Mouse (Mus musculus) ovary, adult 18-20 months (tissue): ENCODE results near the gene Dagla.

ENCODE experiments used
- DNase-seq: peaks from one replicate; pipeline ENCODE4 v3.0.0; 2022; ENCODE audit warnings: low spot score, mixed read lengths

Dagla gene

GRCm38 (mm10) chr19:10280771-10281540 lies 23.7 kb downstream of the Dagla start:
- no peak for DNase-seq

DNA sequence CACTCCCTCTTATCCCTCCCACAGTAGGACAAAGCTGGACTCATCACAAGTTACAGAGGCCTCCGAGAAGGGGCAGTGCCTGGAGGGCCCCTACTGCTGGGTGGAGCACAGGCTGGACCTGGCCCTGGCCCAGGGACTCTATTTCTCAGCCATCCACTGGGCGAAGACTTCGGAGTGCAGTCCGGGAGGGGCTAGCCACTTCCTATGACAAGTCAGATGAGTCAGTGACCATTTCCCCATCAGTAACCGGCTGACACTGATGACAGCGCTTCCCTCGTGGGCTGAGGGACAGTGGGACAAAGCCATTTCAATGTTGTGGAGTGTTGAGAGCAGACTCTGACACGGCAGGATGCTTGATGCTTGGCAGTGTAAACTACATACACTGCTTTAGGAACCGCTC lies 25.0 kb downstream of the Dagla start:
- no peak for DNase-seq

DNA sequence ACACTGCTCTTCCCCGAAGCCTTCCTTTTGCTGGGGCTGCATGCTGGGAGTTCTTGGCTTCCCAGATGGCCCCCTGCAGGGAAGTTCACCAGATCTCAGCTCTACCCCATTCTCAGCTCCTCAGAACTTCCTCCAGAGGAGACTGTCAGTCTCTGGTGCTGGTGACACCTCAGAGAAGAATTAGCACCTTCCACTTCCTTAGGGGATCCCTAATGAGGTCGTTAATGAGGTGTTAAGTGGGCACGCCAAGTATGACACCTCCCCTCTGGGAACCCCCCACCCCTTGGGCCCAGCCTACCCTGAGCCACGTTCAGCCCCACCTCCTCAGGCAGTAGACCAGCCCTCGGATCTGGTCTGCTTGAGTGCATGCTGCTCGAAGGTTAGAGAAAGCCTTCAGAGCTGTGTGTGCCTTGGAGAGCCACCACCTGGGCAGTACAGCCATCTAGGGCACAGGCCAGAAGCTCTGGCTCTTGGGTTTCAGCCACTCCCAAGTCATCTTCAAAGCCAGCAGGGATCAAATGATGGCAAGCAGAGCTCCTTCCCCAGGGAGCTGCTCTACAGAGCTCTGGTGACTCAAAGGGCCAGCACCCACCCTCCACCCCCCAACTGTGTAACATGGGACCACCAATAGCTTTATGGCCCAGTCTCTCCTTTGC lies 25.9 kb downstream of the Dagla start:
- no peak for DNase-seq

DNA sequence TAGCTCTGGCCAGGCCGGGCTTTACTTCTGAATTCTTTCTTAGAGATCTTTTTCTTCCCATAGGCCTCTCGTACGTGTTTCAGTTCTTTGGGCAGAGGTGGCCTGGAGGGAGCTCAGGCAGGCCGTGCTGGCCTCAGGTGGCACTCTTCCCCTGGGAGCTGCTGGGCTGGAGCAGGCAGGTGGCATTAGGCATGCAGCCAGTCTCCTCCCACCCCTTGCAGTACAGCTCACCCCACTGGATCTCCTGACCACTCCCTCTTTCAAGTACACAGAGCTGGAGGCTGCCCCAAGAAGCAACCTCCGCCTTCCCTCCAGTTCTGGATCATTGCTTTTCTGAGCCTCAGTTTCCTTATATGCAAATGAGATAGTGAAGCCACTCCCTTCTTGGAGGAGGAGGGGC lies 26.9 kb downstream of the Dagla start:
- DNase-seq, result peak; percentile 51

DNA sequence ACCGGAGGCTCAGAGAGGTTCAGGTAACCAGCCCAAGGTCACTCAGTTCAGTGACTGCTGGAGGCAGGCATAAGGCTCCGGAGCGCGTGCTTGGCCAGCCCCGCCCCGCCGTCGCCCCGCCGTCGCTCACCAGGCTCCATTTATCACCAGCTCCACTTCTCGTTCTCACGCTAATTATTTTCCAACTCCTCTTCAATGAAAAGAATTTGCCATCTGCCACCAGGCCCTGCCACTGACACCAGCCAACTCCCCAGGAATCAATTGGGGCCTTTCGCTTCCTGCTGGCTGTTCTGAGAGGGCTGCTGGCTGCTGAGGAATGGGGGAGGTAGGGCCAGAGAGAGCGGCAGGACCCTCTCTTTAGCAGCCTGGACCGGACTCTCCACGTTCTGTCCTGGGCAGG lies 27.3 kb downstream of the Dagla start:
- no peak for DNase-seq

DNA sequence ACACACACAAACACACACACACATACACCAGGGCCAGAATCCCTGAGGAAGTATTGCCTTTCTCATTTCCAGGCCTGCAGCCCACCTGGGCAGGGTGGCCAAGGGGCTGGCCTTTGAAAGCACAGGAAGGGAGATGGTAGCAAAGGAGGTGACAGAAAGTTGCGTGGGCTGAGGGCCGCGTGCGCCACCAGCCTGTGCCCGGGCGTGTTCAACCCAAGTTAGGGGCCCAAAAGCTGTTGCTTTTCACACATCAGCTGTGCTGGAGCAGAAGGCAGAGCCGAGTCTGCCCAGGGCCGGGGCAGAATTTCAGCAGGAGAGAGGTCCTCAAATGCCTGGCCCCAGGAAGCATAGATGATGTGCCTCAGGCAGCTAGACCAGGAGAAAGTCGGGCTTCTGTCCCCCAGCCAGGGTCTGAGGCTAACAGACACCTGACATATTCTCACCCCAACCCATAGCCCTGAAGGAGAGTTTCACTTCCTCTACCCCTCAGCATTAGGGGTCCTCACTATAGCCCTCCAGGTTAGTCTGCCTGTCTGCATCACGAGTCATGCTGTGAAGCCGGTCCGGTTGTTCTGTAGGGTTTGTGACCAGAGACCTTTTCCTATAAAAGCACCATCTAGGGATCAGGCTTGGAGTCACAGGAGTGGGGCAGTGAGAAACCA lies 28.1 kb downstream of the Dagla start:
- no peak for DNase-seq

DNA sequence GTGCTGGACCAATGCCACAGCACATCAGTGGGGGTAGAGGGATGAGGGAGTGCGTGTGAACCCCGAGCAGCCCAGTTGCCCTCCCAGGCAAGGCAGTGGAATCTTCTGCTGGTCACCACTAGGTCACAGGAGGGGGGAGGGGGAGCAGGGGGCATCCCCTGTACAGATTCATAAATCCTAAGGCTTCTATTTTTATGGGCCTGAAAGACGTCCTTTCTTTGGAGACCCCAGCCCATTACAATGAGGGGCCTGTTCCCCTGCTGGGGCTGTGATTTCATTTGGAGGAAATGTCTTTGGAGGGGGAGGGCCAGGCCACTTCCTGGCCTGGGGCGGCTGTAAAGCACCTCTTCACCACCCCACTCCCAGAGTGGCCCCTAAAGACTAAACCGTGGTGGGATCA lies 30.6 kb downstream of the Dagla start:
- no peak for DNase-seq

GRCm38 (mm10) chr19:10272746-10273145 lies 31.9 kb downstream of the Dagla start:
- DNase-seq, result no peak

GRCm38 (mm10) chr19:10271592-10271991 lies 33.1 kb downstream of the Dagla start:
- DNase-seq, result no peak

GRCm38 (mm10) chr19:10270356-10270755 lies 34.3 kb downstream of the Dagla start:
- no peak for DNase-seq

DNA sequence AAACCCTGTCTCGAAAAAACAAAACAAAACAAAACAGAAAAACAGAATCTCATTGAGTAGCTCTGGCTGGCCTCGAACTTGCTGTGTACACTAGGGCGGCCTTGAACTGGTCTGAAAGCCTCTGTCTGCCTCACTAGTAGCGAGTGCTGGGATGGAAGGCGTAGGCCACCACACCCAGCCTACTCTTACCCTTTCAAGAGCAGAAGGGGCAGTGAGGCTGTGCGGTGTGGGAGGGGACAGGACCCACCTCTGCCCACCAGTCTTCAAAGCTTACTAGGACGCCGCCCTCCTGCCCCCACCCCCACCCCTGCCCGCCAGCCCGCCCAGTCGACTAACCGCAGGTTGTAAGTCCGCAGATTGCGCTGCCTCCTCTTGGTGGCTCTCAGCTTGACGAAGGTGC lies 35.8 kb downstream of the Dagla start:
- DNase-seq, result no peak

DNA sequence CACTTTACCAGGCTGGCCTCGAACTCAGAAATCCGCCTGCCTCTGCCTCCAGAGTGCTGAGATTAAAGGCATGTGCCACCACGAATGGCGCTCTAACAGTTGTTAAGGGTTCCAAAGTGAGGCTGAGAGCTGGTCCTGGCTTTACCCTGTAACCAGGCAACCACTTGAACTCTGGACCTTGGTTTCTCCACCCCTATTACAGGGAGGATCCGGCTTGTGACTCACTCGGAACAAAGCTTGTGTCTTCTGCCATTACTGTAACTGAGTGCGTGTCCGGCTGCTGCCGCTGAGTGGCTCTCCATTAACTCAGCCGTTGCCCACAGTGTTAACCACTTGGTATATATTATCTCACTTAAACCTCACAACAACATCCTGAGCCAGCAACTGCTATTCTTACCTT lies 36.7 kb downstream of the Dagla start:
- no peak for DNase-seq

DNA sequence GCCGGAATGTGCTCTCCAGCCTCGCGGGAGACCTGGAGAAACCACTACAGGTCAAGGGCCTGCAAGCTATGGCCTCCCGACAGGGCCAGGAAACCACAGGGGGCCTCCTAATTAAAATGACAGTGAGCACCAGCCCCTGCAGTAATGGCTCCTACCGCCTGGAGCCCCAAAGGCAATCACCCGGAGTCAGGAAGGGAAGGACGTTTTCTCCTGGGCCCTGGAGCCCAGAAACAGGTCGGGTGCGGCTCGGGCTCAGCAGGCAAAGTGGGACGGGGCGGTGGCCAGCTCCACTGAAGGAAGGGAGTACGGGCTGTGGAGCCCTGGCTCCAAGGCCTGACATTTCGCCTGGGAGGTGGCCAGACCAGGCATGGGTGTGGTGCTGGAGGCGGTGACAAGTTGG lies 37.6 kb downstream of the Dagla start:
- DNase-seq, result no peak

DNA sequence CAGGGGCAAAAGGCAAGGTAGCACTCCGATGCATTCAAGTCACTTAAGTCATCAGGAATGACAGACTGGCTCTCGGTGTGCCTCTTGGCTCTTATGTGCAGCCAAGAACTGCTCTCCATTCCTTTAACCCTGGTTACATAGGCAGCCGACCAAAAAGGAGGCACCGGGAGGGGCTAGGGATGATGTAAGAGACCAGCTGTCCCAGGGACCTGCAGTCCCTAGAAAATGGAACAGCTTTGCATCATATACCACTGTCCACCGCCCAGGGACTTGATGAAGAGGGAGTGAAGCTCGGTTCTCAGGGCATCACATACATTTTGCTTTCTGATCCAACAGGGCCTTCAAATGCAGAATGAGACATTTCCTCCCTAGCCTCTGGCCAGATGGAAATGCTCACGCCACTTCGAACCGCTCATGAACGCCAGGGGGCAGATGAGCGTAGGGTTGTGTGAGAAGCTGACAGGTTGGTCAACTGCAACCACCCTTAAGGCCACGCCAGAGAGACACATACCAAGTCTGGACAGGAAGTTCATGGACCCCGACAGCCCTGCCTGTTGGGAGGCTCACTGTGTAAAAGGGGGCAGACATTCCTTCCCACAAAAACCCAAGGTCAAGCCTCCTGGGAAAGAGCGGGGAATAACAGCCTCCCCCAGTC lies 38.4 kb downstream of the Dagla start:
- DNase-seq, result peak; percentile 73

DNA sequence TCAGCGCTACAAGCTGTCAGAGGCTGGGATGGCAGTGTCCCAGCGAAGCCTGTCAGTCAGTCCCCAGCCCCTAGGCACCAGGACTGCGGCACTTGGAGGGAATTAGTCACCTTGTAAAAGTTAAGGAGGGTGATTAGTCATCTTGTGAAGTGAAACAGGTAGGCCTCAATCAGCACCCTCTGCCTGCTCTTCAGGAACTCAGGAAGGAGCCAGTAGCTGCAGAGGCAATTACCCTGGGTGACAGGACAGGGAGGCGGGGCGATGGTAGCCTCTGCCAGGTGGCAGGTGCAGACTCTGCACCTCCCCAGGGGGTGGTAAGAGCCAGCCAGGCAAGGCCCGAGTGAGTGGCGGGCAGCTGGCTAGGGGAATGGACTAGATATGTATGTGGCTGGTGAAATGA lies 43.3 kb downstream of the Dagla start:
- no peak for DNase-seq

DNA sequence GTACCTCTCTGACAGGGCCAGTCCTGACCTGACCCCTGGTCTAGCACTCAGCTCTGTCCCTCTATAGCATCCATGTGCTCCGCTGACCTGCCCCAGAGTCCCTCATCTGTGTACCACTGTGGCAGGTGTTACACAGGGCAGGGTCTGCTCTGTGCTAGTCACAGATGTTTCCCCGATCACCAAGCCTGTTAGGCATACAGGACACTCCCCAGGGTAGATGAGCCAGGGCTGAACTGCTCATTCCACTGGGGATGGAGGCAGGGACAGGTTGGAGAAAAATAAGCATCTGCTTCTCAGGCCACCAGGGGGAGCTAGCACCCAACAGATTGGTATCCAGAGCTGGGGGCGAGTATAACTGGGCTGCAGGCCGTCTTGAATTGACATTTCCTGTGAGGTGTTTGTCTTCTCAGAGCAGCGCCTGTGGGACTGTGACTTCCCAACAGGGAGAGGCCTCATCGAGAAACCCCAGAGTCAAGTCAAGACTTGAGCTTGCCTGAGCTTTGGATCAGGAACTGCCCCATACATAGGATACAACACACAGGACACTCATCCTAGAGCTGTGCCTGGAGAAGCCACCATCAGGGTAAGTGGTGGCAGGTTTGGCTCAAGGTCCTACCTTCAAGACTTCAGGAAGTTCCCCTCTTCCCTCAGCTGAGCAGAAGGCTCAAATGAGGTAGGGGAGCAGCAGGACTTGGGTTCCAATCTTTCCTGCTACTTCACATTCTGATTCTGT lies 46.2 kb downstream of the Dagla start:
- peak; percentile 44 for DNase-seq

GRCm38 (mm10) chr19:10248128-10248527 lies 56.5 kb downstream of the Dagla start:
- DNase-seq, result no peak

GRCm38 (mm10) chr19:10247165-10247564 lies 57.5 kb downstream of the Dagla start:
- DNase-seq, result no peak

DNA sequence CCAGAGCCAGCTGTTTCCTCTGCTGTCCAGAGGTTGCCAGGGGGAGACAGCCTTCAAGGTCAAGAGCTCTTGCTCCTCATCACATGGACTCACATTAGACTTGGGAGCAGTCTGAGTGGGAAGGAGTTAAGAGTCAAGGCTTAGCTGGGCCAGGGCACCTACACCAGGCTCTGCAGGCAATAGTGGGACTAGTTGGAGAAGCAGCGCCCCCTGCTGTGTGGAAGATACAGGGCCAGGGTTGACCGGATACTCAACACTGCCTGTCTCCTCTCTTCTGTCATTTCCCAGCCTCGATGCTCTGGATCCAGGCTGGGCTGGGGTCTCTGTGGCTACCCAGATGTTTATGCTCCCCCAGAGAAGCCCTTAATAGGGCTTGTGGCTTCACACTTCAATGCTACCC lies 60.5 kb downstream of the Dagla start:
- no peak for DNase-seq

DNA sequence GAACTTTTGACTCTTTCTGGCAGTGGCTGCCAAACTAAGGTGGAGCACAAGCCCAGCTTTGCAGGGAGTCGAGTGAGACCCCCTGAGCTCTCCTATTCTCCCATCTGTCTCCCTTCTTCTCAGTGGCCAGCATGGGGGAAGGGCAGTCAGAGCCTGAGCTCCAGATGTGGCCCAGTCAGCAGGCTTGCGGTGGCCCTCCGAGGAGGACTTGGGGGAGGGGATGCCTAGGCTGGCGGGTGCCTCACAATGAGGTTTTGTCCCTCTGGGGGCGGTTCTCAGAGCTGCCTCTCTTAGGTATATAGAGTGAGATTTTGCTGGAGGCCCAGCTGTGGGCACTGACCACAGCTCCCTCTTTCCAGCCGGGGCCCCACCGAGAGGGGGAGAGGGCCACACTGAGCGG lies 61.8 kb downstream of the Dagla start:
- no peak for DNase-seq

GRCm38 (mm10) chr19:10240654-10241305 lies 63.9 kb downstream of the Dagla start, which contains the start of gene Myrf:
Gene Myrf (minus strand): TSS chr19:10240748.
- peak; percentile 61 for DNase-seq
